Mouse (Mus musculus) c-Kit-negative CD71-positive TER-119-positive erythroid progenitor cells, embryonic 14.5 days (primary cell): ENCODE results near the gene Ramp2.

Source experiments
- DNase-seq: peaks from one replicate; pipeline ENCODE4 v3.0.0-alpha.2; 2013; ENCODE audit warnings: low read depth, low spot score

Gene Ramp2

GRCm38 (mm10) chr11:101269577-101270116 is 23.8 kb downstream of the Ramp2 start:
- no peak for DNase-seq

DNA sequence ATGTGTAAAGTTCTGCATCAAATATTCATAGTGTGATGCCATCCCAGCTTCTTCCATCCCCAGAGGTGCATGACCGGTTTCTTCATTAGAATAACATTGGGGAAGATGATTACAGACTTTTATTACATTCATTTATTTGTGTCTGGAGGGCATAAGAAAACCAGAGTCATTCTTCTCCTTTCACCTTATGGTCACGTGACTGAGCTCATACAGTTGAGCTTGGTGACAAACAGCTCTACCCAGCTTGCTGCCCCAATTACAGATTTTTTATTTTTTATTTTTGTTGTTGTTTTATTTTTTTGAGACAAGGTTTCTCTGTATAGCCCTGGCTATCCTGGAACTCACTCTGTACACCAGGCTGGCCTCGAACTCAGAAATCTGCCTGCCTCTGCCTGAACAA is 26.6 kb downstream of the Ramp2 start:
- no peak for DNase-seq

DNA sequence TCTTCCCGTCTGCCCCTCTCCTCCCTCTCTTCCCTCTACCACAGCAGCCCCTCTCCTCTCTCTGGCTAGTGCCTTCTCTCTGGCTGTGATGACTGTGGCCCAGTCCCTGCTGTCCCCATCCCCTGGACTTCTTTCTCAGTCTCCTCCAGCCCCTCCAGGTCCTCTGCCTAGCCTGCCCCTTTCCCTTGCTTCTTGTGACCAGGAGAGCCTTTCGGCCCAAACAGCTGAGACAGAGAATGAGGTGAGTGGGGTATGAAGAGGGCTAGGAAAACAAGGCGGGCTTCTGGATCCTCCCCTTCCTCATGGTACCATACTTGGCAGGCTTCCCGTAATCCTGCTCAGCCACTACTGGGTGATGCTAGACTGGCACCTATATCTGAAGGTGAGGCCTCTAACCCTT is 29.5 kb downstream of the Ramp2 start:
- no peak for DNase-seq

DNA sequence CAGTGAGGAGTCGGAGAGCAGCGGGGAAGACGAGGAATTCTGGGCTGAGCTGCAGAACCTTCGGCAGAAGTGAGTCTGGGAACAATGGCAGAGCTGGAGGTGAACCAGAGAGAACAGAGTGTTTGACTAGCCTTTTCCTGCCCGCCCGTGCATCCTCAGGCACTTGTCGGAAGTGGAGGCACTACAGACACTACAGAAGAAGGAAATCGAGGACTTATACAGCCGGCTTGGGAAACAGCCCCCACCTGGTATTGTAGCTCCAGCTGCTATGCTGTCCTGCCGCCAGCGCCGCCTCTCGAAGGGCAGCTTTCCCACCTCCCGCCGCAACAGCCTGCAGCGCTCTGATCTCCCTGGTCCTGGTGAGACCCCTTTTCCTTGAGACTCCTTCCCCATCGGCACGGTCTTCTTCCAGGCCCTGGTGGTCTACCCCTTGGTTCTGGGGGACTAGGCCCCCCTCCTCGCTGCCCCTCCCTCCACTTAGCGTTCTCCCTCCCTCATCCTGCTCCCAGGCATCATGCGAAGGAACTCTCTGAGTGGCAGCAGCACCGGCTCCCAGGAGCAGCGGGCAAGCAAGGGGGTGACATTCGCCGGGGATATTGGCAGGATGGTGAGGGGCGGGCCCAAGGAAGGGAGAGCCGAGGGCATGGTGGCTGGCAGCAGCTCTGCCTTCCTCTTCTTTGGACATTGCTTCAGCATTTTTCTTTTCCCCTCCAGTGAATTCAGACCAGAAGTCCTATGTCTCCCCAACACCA is 30.7 kb downstream of the Ramp2 start:
- DNase-seq = no peak

DNA sequence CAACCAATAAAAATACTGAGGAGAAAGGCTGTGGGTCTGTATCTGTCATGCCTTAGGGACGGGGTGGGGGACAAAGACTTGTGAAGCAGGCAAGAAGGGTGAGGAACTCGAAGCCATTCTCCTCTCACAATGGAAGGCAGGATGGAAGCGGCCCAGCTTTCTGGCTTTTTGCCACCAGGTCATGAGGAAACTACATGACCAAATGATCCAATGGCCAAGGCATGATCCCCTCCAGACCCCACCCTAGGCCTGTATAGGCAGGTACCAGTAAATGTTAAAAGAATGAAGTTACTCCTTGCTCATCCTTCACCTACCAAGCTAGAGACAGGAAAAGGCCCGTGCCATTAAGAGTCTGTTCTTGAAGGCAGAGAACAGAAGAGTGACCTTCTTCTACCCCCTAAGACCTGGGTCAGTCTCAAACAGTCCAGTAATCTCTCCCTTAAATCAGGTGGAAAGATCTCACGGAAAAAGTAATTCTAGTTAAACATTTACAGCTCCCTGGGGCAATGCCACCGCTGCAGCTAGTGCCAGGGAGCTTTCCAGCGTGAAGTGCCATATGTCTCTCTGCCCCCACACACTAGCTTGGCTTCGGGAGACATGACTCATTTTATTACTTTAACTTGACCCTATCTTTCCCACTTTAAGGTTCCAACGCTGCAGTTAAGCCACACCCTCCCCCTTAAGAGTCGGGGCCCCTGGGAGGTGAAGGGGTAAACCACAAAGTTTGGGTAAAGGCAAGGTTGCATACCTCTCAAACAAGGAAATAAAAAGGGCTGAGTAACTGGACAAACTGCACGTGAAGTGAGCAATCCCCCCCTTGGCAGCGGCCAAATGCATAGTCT is 31.8 kb downstream of the Ramp2 start:
- no peak for DNase-seq

- peak; percentile 63 for DNase-seq
These were observed 32.7 kb downstream of the Ramp2 start, which contains the start of the genes Cntd1 and Coa3 for GRCm38 (mm10) chr11:101278223-101279192. Gene Cntd1 (plus strand): TSS chr11:101279012. Gene Coa3 (minus strand): TSS chr11:101279114.

DNA sequence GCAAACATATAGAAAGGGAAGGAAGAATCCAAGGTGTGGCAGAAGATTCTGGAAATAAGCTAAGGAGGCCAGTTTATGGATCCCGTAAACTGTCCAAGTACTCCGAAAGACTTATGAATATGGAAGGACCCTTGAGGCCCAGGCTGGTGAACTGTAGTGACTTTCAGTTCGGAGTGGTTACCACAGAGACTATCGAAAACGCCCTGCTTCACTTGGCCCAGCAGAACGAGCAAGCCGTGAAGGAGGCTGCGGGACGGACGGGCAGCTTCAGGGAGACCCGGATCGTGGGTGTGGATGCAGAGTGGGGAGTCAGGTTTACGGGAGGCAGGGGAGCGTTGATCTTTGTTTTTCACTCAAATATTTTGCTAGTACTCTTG is 33.4 kb downstream of the Ramp2 start:
- no peak for DNase-seq

DNA sequence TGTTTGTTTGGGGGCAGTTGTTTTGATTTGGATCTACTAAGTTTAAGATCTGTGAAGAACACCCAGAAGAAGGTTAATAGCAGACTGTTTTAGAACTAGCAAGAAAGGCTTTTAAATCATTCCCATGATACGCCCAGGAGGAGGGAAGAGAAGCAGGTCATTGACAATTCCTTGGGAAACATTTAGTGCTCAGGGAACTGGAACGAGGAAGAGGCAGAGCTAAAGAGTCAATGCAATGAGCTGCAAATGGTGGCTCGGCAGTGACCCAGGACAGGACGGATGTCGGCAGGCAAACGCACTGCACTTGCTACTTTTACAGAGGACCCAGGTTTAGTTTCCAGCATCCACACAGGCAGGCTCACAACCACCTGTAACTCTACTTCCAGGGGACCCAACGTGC is 35.0 kb downstream of the Ramp2 start:
- no peak for DNase-seq

DNA sequence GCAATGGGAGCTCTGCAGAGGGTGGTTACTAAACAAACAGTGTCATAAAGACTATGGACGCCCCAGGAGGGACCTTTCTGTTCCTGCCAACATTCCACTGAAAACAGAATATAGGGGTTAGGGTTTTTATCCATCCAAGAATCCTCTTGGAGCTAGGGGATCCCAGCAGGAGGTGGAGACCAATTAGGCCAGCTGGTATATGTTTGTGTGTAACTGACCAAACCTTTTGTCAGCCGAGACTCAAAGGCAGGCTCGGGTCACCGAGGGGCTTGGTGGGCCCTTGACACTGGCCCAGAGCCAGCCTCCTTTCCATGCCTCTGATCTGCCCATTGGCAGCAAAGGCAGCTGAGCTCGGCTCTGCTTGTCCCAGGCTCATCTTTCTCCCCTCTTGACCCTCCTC is 37.1 kb downstream of the Ramp2 start:
- DNase-seq = no peak

DNA sequence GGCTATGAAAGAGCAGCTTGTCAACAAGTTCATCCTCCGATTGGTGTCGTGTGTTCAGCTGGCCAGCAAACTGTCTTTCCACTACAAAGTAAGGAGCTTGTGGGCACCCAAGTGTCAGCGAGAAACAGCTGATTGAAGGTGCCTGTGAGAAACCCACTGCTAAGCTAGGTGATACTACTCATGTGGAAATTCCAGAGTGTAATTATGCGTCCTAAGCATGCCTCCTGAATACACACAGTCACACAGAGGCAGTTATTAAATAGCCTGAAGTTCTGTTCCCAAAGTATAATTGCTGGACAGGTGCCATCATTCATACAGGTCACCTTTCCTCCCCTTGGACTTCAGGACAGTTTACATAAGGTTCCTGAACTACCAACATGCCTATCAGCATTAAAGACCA is 38.0 kb downstream of the Ramp2 start:
- no peak for DNase-seq

DNA sequence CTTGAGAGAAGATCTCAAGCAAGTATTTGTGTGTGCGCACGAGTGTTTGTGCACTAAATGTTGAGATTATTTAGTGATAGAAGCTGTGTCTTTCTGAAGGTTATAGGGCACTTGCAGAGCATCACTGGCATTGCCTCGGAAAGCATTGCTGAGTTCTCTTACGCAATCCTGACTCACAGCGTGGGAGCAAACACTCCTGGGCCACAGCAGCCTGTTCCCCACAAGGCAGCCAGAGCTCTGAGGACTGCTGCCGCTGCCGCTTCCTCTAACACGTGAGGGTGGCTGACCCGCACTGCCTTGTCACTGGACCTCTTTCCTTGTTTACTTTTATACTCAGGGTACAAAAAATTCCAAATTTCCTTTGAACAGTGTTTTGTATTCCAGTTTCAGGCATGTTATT is 41.5 kb downstream of the Ramp2 start:
- no peak for DNase-seq

DNA sequence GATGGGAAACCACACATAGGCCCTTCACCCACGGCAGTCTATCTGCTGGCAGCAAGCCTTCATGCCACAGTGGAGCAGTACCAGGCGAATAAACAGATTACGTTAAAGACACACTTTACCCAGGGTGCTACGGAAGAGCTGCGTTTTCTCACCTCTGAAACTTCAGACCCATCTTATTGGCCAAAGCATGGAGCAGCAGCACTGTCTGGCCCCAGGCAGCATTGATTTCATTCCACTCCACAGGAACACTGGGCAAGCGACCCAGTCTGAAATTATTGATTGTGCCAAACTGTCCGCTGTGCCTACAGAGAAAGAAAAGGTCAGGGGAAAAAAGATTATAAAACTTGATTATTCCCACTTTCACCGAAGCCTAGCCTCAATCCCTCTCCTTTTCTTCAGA is 45.4 kb downstream of the Ramp2 start:
- no peak for DNase-seq

GRCm38 (mm10) chr11:101295191-101295590 is 49.4 kb downstream of the Ramp2 start:
- DNase-seq = no peak

GRCm38 (mm10) chr11:101300881-101301280 is 55.1 kb downstream of the Ramp2 start:
- DNase-seq = peak; percentile 52

DNA sequence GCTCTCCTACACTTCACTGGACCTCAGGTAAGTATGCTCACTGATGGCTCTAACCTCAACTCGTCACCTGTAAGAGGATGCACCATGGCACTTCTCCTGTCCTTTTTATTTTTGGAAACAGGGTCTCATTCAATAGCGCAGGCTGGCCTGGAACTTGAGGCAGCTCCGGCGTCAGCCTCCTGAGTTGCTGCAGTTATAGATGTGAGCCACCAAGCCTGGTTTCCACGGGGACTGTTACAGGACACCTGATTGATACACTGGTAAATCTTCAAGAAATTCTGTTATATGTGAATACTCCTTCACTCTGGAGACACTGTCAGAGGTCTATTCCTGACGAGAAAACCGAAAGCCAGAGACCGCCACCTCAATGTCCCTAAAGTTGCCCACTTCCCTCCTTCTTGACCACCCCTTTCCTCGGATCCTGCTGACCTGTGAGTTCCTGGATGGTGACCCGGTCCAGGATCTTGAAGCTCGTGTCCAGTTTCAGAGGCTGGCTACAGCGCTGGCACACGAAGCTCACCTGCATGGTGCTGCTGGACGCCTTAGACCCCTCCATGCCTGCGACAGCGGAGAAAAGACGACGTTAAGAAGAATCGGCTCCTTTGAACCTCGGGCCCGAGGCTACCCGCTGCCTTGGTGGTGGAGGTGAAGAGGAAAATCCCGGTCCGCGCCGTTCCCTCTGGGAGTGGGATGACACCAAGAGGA is 55.6 kb downstream of the Ramp2 start:
- no peak for DNase-seq

GRCm38 (mm10) chr11:101302004-101302798 is 56.4 kb downstream of the Ramp2 start, which contains the start of gene Becn1:
Gene Becn1 (minus strand): TSS chr11:101302286.
- peak; percentile 92 for DNase-seq

DNA sequence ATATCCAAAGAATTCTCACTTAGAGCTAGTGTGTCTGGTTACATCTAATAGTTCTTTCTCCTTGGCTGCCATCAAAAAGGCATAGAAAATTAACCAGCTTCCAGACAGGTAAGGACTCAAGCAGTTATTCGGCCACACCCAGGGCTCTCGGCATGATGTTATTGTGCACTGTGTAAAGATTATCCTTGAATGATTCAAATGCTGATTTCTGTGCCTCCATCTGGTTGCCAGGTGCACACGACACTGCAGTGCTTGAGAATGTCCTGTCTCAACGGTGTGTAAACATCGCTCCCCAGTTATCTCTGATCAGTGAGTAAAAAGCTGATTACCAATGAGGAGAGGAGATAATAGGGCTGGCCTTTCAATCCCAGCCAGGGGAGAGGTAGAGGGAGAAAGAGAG is 61.9 kb downstream of the Ramp2 start:
- no peak for DNase-seq
